Mouse (Mus musculus) spleen, postnatal 14 days (tissue): ENCODE data around the gene Arid1b.

Experiments
- DNase-seq, 2 experiments: peaks; one replicate each; pipeline ENCODE4 v3.0.0; 2021 to 2022; ENCODE audit warnings: low spot score in 2 of 2

Gene Arid1b

DNA sequence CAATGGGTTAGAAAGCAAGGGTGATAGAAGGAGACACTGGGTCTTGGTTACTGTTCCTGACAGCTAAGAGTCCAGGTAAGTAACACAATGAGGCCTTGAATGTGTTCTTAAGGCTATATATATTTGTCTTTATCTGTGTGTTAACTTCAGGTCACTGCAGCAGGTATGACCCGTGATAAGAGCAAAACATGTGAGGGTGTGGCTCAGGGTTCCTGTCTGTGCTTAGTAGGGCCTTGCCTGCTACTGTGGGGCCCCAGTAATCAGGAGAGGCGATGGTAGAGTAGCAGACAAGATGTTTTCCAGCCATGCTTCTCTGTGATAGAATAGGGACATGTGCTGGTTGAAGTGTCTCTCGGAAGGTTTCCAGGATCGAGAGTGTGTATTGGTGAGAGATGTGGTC, 118.0 kb downstream of the Arid1b start:
- DNase-seq = no peak

DNA sequence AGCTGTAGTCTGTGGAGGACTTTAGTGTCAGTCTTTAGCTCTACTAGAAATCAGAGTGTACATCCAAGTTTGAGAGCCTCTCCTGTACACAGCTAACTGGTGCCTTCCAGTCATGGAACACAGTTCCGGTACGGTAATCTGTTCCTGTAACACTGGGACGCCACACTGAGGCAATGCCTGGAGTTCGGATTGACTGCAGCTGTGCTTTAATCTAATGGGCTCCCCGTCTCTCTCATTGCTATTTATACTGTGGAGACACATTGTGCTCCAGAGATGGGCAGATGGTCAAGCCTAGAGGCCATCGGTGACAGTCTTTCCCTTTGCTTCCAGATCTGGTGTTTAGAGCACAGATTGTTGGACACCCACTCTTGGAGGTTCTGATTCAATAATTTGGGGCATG, 121.8 kb downstream of the Arid1b start:
- DNase-seq = no peak

DNA sequence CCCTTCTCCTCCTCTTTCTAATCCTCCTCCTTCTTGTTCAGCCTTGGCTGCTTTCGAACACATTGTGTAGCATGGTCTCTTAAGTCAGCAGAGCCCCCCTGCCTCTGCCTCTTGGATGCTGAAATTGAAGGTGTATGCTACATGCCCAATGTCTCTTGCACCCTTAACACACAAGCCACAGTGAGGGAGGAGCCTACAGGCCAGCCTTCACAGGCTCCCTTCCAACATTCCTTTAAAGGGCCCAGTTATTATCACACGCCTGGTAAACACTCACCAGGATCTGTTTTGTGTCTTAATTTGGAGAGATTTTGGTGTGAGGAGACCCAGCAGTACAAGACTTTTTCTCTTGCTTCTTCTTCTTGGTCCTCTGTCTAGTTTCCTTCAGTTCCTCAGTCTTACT, 122.9 kb downstream of the Arid1b start:
- DNase-seq = no peak

DNA sequence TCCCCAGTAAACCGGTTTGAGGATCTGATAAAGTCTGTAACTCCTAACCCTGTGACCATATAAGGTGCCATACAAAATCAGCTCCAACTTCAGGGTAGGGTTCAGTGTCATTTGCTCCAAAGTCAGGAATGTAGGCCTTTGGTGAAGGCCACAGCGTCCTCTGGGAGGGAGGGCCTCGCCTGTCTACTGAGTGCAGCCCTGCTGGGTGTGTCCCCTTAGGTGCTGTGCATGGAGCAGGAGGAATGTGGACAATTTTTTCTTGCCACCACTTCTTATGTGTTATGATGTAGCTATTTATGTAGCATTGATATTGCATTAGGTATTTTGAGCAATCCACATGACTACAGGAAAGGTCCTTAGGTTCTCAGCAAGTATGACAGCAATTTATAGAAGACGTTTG, 124.0 kb downstream of the Arid1b start:
- DNase-seq = no peak

DNA sequence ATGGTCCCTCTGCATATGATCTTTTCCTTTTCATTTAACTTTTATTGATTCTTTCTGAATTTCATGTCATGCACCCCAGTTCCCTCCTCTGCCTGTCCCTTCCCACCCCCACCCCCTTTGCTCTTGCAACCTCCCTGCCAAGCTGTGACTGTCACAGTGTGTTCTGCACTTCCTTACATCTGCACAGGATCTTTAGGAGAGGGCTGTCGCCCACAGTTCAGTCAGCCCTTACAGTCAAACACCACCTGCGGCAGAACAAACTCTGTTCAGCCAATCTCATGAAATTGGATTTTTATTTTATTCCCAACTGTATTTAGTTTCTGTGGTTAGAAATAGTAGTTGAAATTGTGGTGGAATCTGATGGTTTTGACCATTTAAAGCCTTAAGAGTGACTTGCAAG, 130.5 kb downstream of the Arid1b start:
- DNase-seq = no peak

DNA sequence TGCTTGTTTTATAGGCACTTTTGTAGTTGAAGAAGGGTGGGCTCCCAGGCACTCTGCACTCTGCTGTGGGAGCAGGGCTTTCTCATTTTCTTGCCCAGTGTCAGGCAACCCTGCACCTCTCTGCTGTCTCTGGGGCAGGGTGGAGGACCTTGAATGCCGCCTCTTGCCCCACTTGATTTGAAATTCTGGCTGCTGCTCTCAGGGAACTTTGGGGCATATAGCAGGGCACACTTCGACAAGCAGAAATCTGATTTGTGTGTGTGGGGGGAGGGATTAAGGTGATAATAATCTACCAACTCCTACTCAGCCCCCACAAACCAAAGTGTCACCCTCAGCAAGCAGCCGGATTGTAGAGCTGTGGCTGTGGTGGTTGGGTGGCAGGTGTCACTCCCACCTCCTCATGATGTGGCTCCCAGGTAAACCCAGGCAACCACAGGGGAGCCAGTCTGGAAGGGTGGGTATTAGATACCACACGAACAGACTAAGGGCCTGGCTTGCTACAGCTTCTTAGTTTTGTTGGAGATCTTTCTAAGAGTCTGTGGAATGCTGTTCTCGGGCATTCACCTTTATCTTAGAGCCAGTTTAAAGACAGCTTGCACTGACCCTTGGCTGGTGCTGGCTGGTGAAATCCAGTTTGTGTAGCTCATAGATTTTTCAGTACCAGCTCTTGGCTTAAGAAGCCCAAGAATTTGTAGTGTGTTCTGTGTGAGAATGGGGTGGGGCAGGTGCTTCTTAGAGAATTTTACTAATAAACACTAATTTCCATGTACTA, 131.1 kb downstream of the Arid1b start:
- no peak for DNase-seq

DNA sequence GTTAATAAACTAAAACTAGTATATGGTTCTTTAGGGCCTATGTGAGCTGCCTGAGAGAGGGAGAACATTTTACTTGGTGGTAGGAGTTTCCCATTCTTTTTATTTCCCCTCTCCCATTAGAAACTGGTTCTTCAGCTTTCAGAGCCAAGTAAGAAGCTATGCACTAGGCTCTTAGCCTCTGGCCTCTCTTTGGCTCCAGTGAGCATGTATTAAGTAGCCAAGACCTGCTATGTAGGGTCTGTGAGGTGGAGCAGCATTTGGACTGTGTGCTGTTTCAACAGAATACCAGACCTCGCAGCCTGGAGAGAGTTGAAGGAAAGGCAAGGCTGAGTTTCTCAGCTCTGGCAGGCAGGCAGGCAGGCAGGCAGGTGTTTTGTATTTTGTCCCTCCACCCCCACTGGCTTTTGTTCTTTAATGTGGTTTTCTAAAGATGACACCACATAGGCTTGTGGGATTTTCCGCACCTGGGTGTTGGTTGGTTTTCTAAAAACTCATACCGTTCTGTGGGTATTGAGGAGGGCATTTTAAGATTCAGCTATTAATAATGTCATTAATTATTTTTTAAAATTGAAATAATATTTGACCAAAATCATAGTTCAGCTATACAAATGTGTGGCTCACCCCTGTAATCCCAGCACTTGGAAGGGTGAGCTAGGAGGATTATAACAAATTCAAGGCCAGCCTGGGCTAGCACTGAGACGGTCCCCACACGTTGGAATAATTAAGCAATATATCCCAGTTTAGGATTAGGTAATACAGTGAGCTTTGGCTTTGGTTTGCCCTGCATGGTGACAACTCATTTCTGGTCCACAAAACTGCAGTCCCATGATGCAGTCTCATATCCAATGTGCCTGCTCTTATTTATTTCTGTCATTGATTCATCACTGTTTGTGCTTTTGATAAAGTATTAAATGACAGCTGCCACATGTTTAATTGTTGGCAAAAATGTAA, 132.0 kb downstream of the Arid1b start:
- no peak for DNase-seq

DNA sequence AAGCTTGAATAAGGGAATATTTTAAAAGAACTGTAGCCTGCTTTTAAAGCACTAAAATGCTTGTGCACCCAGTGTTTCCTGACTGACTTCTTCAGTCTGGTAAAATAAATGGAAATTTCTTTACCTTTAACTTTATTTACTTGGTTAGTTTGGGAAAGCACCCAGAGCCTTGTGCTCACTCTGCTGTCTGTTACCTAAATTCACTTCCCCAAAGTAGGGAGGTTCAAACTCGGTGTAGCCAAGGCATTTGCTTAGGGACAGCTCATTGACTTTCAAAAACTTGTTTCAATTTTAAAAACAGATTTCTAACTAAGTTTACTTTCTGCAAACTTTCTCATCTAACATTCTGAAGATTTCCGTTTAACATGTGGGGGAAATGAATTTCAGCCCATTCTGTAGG, 135.5 kb downstream of the Arid1b start:
- no peak for DNase-seq

DNA sequence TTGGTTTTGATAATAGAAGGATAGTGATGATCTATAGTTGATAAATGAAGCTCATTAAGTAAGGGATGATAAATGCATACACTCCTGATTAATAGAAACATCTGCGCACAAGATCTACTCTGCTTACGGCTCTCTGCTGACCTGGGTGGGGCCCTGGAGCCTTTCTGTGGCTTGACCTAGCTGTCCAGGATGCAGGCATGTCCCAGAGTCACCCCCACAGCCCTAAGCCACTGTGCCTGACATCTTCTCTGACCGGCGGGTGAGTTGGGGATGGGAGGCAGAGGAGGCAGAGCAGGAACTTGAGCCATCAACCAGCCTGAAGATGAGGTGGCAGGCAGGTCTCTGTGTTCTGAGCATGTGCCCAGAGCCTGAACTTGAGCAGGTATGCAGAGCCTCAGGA, 136.0 kb downstream of the Arid1b start:
- no peak for DNase-seq

DNA sequence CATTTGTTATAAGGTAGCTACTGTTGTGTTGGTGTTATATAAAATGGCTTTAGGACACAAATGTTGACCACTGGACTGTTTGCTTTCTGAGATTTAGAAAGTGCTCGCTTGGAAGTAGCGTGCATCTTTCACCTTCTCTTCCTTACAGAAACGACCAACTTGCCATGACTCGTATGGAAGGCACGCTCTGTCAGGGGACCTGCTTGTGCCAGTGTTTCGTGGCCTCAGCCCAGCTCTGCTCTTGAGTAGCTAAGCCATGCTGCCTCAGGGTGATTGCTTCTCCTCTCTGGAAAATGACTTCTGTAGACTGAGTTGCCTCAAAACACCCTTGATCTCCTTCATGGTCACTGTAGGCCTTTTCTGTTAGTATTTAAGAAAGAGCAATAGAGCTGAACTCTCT, 137.6 kb downstream of the Arid1b start:
- no peak for DNase-seq

DNA sequence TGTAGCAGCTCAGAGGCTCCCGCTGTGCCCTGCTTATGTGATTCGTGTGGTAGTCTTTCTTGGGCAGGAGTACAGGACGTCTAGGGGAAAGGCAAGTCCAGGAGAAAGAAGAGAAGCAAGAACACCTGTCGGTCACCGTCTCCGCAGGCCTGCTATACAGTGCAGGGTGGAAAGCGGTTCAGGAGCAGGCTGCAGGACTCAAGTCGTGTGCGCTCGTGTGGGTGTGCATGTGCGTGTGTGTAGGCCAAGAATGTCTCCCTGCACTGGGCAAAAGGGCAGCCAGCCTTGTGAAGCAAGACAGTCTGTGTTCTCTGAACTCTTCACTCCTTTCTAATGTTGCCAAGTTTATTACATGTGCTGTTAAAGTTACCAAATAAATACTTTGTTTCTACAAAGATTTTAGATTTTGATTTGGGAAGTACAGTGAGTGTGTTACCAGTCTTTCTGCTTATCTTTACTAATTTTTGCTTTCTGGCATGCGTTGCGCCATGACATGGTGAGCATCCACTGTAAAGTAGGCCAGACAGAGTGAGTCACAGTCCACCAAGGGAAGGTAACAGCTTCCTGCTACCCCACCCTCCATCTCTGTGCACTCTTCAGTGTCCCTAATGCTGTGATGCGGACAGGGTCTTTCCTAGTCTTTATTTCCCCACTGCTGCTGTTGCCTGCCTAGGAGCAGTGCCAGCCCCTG, 138.3 kb downstream of the Arid1b start:
- DNase-seq = no peak

DNA sequence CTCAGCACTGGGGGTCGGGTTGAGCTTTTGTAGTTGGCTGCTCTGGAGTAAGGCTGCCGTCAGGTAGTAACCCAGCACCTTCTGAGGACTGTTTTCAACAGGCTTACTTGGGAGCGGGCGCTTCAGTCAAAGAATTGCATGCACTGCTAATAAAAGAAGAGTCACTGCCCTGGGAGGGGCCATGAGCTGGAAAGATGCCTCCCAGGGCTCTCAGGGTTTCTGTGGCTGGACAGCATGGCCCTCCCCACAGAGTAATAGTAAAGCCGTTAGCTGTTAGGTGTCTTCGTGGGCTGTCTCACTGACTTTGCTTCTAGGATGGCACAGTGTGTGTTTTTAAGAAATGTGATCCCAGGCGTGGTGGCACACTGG, 138.8 kb downstream of the Arid1b start:
- no peak for DNase-seq

DNA sequence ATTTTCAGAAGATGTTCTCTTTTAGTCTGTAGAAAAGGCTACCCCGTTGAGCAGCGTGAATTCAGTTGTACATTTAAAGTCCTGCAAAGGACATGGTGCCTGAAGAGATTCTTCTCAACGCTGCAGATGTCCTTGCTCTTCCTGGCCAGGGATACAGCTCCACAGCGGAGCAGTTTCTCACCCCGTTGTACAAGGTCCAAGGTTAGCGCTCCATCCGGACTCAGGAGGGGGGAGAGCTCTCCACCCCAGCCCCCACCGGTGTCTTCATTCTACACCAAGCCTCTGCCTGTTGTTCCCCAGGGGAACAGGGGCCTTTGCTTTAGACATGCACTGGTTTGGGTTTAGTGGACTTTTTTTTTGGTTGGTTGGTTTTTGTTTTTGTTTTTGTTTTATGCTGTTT, 139.7 kb downstream of the Arid1b start:
- DNase-seq = no peak

DNA sequence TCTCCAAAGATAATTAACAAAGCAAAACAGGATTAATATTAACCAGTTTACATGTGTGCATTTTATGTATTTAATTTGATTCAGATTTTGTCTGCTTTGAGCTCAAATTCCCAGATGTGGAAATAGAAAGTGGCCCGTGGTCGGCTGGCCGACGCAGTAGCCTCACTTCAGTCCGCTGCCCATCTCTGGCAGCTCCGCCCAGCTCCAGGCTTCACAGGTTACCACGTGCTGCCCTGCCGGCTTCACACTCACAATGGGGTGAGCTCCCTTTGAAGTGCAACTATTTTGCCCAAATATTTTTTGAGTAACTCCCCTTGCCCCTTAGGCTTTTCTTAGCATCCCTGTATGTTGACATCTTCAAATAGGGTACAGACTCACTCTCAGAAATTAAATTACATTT, 140.1 kb downstream of the Arid1b start:
- DNase-seq = no peak

DNA sequence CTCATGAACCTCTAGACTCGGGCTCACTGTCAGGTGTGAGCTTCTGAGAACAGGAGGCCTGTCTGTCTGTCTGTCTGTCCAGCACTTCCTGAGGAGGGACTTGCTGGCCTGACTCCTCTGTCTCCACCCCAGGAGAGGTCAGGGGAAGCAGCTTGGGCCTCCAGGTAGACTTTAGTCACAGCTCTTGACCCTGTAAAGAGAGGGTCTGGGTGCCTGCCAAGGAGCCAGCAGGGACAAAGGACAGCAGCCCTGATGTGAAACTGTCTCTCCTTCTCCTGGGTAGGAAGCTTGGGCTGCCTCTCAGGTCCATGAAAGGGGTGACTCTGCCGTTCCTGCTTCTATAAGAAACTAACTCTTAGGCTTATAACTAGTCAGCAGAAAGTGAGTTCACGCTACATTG, 143.8 kb downstream of the Arid1b start:
- no peak for DNase-seq

DNA sequence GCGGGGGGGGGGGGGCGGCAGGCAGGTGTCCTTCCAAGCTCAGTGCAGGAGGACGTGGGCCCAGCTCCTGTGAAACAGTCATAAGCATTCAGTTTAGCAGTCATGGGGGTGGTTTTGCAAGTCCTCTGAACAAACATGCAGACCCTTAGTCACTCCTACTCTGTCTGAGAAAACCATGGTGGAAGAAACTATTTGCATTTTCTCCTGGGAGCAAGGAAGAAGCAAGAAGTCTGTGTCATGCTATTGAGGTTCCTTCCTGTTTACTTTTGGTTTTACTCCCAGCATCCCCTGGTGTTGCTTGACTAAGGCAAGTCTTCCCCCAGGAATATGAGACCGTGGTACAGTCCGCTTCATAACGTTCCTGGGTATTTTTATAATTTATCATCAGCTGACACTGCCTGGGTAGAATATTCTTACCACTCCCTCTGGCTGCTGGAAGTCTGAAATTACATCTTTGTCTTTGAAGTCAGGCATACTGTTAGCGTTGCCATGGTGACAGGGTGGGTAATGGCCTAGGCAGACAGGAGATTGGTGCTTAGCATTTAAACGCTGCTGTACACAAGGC, 144.6 kb downstream of the Arid1b start:
- peak in 1 of 2 experiments; percentile 11 for DNase-seq

DNA sequence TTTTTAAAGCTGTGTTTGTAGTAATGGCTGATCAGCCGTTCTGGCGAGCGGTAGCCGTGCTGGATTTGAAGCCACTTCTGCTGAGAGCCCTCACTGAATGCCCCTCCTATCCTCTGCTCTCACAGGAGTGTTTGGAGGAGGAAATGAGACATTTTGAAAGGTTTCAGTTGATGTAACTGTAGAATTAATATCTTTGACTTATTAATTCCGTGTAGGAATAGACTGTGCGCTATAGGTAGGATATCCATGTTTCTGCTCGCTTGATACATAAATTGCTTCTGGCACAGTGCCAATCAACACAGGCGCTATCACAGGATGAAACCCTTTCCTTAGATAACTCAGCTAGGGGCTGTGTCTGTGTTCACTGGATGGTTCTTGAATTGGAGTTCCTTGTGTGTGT, 145.4 kb downstream of the Arid1b start:
- no peak for DNase-seq

DNA sequence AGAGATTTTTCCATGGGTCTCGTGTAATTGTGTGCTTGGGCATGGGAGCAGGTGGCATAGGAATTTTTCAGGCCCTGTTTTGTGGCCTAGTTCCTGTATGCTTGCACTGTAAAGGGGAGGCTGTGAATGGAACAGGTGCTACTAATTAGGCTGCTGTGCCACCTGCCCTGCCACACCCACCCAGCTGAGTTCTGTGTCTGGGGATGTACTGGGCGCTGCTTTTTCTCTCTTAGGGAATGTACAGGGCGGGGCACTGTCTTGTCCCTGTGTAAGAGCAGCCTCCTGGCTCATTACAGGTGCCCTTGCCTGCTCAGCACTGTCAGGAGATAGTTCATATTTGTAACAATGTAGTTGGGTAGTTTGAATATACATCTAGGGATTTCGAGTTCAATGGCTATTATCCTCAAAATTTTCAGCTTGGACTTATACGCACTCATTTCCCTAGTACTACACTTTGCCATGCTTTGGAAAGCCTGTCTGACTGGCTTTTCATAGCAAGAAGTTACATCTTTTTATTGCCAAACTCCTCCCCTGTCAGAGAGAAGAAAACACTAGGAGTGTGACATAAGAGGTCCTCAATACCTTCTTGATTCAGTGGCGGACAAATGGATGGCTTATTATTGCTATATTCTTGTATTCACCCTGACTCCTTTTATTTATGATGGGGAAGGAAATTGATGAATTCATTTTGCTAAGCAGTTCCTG, 149.8 kb downstream of the Arid1b start:
- no peak for DNase-seq

DNA sequence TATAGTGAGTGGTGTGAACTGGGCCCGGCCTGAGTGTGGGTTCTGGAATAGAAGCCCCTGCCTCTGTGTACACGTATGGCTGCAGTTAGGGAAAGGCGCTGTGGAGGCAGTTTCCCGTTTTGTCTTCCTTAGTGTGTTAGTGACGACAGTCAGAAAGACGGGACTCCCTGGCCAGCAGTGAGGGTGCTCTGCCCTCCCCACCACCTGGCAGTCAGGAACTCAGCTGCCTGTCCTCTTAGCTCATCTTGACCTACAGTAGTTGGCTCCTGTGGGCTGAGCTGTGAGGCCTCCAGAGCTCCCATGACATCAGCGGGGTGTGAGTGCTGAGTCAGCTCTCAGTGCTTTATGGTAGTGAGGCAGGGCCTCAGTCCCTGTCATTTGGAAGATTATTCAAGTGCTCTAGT, 156.5 kb downstream of the Arid1b start:
- DNase-seq = no peak

DNA sequence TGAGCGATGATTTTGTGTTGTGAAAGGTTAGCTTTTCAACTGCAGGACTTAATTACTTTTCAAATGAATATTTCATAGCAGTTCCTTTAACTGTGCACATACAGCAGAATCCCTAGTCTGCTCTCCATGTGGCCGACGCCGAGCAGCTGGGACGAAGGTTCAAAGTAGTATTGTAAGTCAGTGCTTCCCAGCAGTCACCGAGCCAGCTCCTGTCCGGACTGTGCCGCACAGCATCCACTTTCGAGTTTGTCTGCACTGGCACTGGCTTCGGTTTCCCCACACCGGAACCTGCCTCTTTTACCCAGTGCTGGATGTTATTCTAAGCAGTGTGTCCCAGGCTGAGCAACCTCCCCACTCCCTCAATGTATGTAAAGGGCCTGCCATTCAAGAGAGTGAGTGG, 157.7 kb downstream of the Arid1b start:
- no peak for DNase-seq

DNA sequence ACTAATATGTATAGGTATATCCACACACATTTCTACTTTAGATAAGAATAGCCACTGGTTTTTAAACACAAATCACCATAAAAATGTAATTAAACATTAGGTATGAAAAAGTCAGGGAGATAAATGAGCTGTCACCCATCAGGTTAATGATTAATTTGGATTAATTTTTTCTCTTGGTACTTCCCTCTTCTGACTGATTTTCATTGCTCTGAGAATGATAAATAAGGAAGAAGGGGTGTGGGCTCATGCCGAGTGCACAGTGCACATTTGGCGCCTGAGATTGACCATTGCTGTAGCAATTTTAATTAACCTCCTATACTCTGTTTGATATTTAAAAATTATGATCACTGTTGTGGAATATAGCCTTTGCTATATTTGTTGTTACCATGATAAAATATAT, 159.3 kb downstream of the Arid1b start:
- no peak for DNase-seq

DNA sequence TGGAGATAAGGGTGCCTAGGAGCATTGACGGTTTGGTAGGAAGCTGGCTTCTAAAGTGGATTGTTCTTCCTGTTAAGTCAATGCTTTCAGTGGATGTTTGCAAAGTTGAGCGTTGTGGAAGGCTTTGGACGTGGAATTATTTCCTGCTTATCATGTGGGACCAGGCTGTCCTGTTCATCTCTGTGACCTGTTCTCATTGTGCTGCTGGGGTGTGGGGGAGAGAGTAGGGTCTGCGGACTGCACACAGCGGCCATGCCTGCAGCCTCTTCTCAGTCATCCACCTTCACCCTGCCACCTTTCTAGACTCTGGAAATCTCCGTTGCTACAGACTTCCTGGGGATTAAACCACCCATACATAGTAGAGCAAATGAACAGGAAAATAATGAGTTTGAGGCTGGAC, 160.2 kb downstream of the Arid1b start:
- no peak for DNase-seq
